Mouse (Mus musculus): ENCODE data around the gene Kdm2a. TPM values are rescaled to one million over a fixed set of nuclear protein-coding genes. Genes with fewer than 3 reads are reported as not detected.

The Kdm2a gene
- total and polyA plus RNA-seq, 3 experiments: 17.3 to 51.9 (median 23.1) TPM

- peaks cover 64% of the 10 kb centered on the region for H3K79me2 ChIP-seq (replicated peaks; ENCODE audit: control insufficient read depth, extremely low read depth, insufficient read depth, poor library complexity, severe bottlenecking)
- no peaks in the 10 kb centered on the region for H3K27me3 ChIP-seq (replicated peaks)
- in situ Hi-C loops (cut with MboI; ENCODE audit: low pct_ligation_motif_present, low pct_unique_long_range_greater_than_20kb, low sequenced_read_pairs): no loop called here
- peak overlapping the region; percentile 97 for H3K27ac ChIP-seq (ENCODE audit: insufficient read depth, low read depth)
- dilution Hi-C loops (cut with MboI; ENCODE audit: extremely low pct_ligation_motif_present, extremely low pct_unique_long_range_greater_than_20kb, low sequenced_read_pairs): no loop called here
- H3K36me3 ChIP-seq (replicated peaks in 1 of 2; ENCODE audit: control insufficient read depth in 1 of 2, insufficient read depth in 1 of 2, low read length in 1 of 2): peaks cover 8 to 28% of the 10 kb centered on the region in 2 experiments
- H3K4me2 ChIP-seq (ENCODE audit: insufficient read depth, low read depth, poor library complexity, severe bottlenecking): peak overlapping the region; percentile 92
- no peaks in the 10 kb centered on the region for H3K9me3 ChIP-seq (replicated peaks; ENCODE audit: low read length)
- H3K4me1 ChIP-seq (ENCODE audit: control insufficient read depth in 1 of 2, insufficient read depth in 2 of 2): peaks cover 26 to 66% of the 10 kb centered on the region in 2 experiments
- TF ChIP-seq PAX5 (IDR thresholded peaks at IDR 0.05; ENCODE audit: low read length): no peak
- peak; percentile 58; the same call in 1 of the 2 replicates for TF ChIP-seq MEF2A (IDR thresholded peaks at IDR 0.05; ENCODE audit: borderline replicate concordance, low read depth, low read length)
- TF ChIP-seq TCF12 (IDR thresholded peaks at IDR 0.05; ENCODE audit: low read depth, low read length): peak; percentile 59; the same call in 1 of the 2 replicates
- TF ChIP-seq MAZ (IDR thresholded peaks at IDR 0.05; ENCODE audit: low read depth, low read length): 0 out of 2 replicates have a peak, but pooled peaks have one; percentile 37
- TF ChIP-seq JUN (IDR thresholded peaks at IDR 0.05; ENCODE audit: insufficient read depth, low read depth, low read length): no peak
- TF ChIP-seq MAX (IDR thresholded peaks at IDR 0.05; ENCODE audit: low read length): peak; percentile 72
- TF ChIP-seq USF2 (conservative IDR thresholded peaks at IDR 0.05; ENCODE audit: low read depth, low read length): no peak
- no peak for TF ChIP-seq GABPA (IDR thresholded peaks at IDR 0.05; ENCODE audit: insufficient replicate concordance, low read depth, low read length)
- TF ChIP-seq MAFK (IDR thresholded peaks at IDR 0.05; ENCODE audit: insufficient replicate concordance, low read length): no peak
- no peak for TF ChIP-seq JUND (conservative IDR thresholded peaks at IDR 0.05; ENCODE audit: low read depth, low read length)
- TF ChIP-seq ZKSCAN1 (IDR thresholded peaks at IDR 0.05; ENCODE audit: borderline replicate concordance, low read depth, low read length): no peak
- TF ChIP-seq RCOR1 (conservative IDR thresholded peaks at IDR 0.05; ENCODE audit: low read depth, low read length): 0 out of 2 replicates have a peak, but pooled peaks have one; percentile 58
- peak; percentile 31; the same call in 1 of the 2 replicates for TF ChIP-seq CHD2 (IDR thresholded peaks at IDR 0.05; ENCODE audit: low read length)
- no peak for TF ChIP-seq UBTF (IDR thresholded peaks at IDR 0.05; ENCODE audit: low read depth, low read length)
- TF ChIP-seq RAD21 (IDR thresholded peaks at IDR 0.05; ENCODE audit: low read depth, low read length): no peak
- TF ChIP-seq ZMIZ1 (IDR thresholded peaks at IDR 0.05; ENCODE audit: low read depth, low read length): peak; percentile 22
- 0 out of 2 replicates have a peak, but pooled peaks have one; percentile 12 for TF ChIP-seq BHLHE40 (IDR thresholded peaks at IDR 0.05; ENCODE audit: low read depth, low read length)
- peak; percentile 28; the same call in 1 of the 2 replicates for TF ChIP-seq IRF4 (IDR thresholded peaks at IDR 0.05; ENCODE audit: low read depth, low read length)
- peak; percentile 56 for TF ChIP-seq MYC (IDR thresholded peaks at IDR 0.05; ENCODE audit: low read depth, low read length)
- TF ChIP-seq POLR2A (IDR thresholded peaks at IDR 0.05; ENCODE audit: low read depth, low read length): 0 out of 2 replicates have a peak, but pooled peaks have one; percentile 26
- peak overlapping the region; percentile 86 for H3K9ac ChIP-seq (ENCODE audit: insufficient read depth, low read depth)
- peak; percentile 65 for DNase-seq (ENCODE audit: extremely low read depth)
- H3K4me3 ChIP-seq (replicated peaks in 1 of 3; ENCODE audit: low read depth in 2 of 3, low read length in 2 of 3, poor library complexity in 1 of 3): peak overlapping the region; percentile 56 to 89 (median 59)
These were observed 94.5 kb downstream of the Kdm2a start for GRCm38 (mm10) chr19:4303640-4303995.
